Mouse (Mus musculus) adrenal gland, adult 8-10 months (tissue): ENCODE data around the gene Cdca5. TPM values are rescaled to one million over a fixed set of nuclear protein-coding genes. Genes with fewer than 3 reads are reported as not detected.
"Not testable (repeated sequence)": the region's sequence is repeated elsewhere in the genome, so short reads cannot be mapped to it uniquely, and the experiment has no call there.

Experiments
- DNase-seq: peaks from one replicate; pipeline ENCODE4 v3.0.0; 2022
- total RNA-seq, 4 experiments: library from RNA; stranded (reverse); gene quantifications; 2 replicates each; pipeline ENCODE4 v1.2.4; 2022

Cdca5 gene
- total RNA-seq: 1 to 10 TPM in 1 of 4 experiments, under 1 TPM in 3; 0.46 to 1.2 (median 0.63) TPM

DNA sequence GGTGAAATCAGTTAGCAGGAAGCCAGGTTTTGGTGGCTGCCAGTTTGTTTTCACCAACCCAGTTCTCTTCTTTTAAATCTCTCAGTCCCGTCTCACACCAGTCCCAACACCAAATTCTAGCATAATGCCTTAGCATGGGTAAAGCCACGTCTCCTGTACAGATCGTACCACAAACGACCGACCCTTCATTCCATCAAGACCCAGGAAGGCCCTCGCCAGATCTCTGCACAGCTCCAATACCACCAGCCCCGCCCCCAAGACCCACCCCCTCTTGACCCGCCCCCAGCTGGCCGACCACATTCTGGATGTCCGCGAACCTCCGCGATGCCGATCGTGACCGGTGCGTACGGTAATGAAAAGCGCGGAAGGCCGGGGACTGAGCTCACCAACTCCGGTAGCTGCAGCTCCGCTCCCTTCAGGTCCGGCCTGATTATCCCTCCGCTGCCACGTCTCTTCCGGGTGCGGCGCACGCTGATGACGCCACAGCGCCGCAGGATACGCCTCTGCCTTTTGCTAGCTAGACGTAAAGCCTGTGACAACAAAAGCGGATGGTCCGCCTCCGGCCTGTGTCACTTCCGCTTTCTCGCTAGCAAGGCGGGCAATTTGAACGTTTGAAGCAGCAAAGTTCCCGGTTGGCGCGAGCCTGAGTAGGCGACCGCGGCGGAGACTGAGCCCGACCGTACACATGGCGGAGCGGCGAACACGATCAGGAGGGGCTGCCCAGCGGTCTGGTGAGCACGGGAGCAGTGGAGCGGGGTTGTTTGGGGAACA, at the start of gene Cdca5, which contains the start of gene Zfpl1:
TSS of gene Cdca5 (plus strand) at position 506 of the 771 bp plus-strand sequence.
TSS of gene Zfpl1 (minus strand) at position 479 of the 771 bp plus-strand sequence.
- DNase-seq: peak; percentile 96

DNA sequence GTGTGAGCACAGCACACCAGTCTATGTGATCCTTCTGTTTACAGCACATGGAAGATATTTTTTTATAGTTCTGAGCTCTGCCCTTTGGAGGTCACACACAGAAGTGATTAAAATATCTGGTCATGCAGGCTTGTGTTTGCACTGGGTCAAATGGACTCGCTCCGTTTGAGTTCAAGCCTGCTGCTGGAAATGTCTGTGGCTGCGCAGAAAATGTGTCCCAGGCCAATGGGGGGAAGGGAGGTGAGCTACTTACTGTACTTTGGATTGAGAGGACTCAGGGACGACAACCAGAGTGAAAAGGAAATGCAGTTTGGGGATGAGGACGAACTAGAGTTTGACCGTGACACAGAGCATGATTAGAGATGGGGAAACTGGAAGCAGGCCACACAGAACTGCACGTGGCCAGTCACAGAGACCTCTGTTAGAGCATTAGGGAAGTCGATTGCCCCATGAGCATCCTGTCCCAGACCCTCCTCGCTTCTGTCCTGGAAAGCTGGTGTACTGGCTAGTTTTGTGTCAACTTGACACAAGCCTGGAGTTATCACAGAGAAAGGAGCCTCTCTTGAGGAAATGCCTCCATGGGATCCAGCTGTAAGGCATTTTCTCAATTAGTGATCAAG, 48.7 kb upstream of the Cdca5 start:
- no peak for DNase-seq

DNA sequence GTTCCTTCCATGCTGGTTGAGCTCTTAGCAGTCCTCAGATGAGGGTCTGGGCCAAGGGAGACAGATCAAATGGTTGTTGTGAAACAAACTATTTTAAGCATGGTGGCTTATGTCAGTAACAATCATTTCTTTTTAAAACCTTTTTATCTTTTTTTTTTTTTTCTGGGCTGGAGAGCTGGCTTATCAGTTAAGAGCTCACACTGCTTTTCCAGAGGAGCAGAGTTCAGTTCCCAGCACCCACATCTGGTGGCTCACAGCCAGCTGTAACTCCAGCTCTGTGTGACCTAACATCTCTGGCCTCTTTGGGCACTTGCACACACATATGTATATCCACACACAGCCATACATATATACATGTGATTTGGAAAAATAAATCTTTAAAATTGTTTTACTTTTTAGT, 47.1 kb upstream of the Cdca5 start:
- DNase-seq: no peak

DNA sequence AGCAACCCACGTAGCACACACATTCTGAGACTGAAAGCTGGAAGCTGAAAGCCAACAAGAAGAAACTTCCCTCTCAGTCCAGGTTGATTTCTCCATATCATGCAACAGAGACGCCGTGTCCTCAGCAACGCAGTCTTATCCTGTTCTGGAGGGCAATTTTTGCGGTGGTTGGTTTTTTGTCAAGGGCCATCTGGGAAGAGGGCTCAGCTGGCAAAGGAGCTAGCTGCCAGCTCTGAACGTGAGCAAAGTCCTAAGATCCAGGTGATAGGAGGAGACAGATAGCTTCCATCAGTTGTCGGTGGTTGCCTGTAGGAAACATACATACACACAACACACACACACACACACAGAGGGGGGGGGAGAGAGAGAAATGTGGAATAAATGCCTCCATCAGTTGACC, 46.5 kb upstream of the Cdca5 start:
- no peak for DNase-seq

DNA sequence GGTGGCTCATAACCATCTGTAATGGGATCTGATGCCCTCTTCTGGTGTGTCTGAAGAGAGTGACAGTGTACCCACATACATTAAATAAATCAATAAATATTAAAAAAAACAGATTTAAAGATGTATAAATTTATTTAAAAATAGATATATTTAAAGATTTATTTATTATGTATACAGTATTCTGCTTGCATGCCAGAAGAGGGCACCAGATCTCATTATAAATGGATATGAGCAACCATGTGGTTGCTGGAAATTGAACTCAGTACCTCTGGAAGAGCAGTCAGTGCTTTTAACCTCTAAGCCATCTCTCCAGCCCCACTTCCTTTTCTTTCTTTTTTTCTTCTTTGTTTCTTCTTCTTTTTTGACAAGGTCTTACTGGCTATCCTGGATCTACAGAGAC, 44.8 kb upstream of the Cdca5 start:
- no peak for DNase-seq

DNA sequence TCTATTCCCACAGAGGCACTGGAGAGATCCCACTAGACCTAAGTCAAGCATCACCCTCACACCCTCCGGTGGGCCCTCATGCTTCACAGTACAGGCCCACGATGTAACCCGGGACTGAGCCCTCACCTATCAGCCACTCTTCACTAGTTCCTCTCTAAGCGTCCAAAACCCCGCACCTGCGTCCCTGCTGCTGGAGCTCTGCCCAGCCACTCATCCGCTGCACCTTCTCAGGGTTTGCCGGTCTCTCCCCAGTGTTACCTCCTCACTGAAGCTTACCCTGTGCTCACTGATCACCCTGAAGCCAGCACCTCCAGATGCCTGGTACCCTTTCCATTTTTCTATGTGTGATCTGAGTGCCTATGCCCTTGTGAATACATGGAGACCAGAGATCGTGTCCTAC, 42.5 kb upstream of the Cdca5 start:
- no peak for DNase-seq

DNA sequence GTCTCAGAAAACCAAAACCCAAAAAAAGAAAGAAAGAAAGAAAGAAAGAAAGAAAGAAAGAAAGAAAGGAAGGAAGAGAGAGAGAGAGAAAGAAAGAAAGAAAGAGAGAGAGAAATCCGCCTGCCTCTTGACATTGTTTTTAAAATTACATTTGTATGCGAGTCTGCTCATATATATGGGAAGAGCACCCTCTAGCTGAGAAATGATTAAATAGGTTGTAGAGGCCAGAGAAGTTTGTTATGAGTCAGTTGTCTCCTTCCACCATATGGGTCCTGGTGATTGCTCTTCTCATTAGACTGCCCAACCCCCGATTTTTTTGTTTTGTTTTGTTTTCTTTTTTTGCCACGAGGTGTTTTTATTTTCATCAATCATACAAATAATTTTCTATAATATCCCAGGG, 40.7 kb upstream of the Cdca5 start:
- DNase-seq: not testable (repeated sequence)

DNA sequence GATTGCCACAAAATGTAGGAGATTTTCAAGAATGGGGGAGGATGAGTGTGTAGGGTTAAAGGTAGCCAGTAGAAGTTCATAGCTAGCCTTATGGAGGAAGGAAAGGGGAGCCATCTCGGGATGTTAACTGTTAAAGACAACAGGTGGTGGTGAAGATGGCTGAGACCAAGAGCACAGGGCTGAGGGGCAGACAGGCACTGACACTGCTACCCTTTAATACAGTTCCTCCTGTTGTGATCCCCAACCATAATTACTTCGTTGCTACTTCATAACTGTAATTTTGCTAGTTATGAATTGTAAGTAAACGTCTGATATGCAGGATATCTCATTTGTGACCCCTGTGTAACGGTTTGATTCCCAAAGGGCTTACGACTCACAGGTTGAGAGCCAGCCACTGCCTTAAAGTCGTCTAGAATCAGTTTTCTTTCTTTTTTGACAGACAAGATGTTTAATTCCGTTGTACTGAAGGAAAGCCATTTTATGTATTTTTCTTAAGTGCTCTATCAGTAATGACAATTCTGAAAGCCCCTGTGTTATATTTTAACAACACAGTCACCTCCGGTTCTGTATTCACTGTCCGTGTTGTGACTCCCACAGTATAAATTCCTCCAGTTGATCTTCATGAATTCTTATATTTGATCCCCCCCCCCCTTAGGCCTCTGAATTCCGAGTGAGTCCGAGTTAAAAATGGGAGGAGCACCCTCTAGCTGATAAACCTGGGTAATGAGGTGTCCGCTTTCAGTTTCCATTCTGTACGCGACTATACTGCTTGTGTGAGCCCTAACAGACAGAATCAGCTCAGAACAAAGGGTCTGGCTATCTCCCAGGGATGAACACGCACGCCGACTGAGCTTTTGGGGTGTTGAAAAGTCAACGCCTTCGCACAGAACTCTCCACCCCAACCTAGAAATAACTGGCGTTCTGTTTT, 39.2 kb upstream of the Cdca5 start:
- DNase-seq: no peak

DNA sequence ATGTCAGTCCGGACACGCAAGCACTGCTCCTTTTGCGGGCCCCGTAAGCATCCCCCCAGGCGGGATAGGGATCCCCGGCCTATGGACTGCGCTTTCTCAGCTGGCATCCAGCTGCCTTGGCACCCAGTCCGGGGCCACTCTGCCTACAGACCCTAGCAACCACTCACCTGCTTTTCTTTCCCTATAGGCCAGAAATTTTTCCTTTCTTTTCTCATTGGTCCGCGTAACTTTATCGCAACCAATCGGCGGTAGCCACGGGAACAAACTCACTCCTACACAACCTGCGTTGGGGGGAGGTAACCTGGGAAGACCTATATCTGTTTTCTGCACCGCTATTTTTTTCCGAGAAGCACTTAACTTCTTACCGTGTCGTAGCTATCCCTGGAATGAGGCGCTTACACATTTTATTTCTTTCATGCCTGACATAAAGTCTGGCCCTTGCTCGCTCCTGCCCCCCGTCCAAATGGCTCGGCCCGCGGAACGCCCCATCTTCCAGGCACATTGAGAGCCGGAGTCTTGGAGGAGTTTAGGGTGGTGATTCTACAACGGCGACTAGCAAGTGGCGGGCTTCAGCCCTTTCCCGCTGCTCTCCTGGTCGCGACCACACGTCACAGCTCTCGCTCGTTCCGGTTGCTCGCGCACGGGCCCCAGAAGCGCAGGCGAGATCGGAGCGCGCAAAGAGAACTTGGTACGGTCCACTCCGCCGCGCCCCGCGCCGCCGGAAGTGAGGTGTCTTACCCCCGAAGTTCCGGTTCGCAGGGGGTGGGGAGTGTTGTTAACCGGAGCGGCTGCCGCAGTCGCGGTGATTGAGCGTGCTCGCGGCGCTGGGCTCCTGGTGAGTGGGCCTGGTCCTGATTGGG, 38.3 kb upstream of the Cdca5 start, which contains the start of gene Syvn1:
TSS of gene Syvn1 (plus strand) at position 283 of the 860 bp plus-strand sequence.
- peak; percentile 92 for DNase-seq

DNA sequence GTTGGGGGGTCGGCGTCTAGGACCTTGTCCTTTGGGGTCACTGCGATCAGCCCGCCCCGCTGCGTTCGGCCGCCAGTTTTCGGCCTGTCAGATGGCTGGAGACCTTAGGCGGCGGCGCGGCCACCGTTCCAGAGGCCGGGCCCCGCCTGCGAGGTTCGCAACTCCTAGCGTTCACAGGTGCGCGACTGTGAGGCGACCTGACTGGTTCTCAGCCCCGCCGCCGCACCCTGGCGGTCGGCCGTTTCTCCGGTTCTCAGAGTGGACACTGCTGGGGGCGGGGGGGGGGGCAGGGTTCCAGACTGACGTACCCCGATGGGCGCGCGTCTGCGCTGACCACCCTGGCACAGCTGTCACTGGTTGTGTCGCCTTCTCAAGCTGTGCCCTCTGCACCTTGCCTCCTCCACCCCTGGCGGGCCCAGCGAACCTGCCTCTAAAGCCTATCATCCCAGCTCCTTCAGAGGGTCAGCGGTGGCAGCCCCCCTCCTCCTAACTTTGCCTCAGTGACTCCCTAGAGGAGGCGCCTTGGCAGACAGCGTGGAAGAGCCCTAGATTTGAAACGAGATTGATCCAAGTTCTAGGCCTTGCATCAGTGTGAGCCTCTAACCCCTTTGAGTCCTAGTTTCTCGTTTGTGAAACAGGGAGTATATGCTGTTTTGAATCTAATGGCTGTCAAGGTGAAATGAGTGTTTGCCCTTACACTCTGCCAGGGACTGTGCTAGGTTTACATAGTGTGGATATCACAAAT, 37.5 kb upstream of the Cdca5 start:
- no peak for DNase-seq

DNA sequence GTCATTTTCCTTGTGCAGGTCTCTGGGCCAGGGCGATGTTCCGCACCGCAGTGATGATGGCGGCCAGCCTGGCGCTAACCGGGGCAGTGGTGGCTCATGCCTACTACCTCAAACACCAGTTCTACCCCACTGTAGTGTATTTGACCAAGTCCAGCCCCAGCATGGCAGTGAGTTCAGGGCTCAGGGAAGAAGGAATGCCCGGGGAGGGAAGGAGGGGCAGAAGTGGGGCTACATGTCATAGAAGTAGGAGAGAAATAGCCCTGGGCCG, 37.0 kb upstream of the Cdca5 start:
- DNase-seq: no peak

DNA sequence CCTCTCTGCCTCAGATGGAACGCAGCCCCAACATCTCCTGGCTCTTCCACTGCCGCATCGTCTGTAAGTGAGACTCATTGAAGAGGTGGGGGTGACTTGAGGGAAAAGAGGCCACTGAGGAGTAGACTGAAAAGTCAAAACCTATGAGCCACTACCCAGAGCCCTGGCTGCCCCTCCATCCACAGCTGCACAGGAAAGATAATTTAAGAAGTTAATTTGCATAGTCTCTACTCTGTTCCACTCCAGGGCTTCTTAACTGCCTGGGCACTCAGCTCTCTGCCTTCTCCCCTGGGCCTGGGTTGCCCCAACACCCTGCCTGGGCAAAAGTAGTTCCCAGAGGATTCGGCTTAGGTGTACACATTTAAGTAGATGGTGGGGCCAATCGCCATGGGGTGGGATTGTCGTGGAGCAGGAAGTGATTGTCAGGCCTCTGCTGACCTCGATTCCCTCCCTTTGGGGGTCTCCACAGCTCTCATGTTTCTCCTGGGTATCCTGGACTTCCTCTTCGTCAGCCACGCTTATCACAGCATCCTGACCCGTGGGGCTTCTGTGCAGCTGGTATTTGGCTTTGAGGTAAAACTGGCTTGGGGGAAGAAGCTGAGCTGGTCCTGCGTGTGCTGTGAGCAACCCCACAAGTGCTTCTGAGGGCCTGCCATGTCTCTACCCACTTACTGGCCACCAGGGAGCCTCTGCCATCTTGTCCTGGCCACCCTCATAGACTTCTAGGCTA, 35.9 kb upstream of the Cdca5 start:
- DNase-seq: no peak

DNA sequence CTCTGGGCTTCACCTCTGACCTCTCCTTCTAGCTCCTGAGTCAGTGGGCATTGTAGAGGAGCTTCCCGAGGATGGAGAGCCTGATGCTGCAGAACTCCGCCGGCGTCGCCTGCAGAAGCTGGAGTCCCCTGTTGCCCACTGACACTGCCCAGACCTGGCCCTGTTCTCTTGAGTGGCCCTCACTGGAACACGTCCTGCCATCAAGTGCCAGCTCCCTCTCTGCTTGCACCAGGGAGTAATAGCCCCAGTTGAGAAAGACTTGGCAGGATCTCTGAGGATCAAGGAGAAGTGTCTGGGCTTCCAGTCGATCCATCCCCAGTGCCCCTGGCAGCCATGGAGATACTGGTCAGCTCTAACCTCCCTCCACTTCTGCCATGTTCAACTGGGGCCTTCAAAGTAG, 32.3 kb upstream of the Cdca5 start:
- no peak for DNase-seq

DNA sequence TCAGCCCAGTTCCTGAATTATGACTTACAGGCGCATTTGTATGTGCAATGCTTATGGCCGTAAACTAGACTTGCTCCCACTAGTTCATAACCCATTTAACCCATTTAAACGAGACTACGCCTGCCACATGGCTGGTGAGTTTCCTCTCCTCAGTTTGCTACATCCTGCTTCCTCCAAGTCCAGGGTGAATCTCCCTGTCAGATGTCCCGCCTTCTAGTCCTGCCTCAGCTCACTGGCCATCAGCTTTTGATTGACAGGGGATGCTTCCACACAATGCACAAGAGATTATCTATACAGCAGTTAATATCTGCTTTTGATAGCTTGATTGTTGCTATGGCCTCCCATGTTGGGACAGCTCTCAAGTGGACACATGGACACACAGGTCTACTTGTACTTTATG, 30.5 kb upstream of the Cdca5 start:
- no peak for DNase-seq

DNA sequence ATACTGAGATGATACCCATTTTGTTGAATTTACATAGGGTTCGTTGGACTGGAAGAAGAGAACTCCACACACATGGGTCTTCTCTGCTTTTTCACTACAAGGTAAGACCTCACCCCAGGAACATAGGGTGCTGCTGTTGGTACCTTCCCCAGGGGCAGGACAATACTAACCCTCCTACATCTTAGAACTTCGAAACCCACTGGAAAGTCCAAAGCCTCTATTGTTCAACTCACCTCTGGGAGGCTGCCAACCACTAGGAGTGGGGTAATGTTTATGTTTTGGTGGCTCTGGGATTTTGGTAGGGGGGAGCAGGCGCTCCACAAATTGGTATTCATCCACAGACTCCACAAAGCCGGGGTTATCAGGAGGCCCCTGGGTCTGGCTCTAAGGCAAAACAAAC, 28.1 kb upstream of the Cdca5 start:
- no peak for DNase-seq

DNA sequence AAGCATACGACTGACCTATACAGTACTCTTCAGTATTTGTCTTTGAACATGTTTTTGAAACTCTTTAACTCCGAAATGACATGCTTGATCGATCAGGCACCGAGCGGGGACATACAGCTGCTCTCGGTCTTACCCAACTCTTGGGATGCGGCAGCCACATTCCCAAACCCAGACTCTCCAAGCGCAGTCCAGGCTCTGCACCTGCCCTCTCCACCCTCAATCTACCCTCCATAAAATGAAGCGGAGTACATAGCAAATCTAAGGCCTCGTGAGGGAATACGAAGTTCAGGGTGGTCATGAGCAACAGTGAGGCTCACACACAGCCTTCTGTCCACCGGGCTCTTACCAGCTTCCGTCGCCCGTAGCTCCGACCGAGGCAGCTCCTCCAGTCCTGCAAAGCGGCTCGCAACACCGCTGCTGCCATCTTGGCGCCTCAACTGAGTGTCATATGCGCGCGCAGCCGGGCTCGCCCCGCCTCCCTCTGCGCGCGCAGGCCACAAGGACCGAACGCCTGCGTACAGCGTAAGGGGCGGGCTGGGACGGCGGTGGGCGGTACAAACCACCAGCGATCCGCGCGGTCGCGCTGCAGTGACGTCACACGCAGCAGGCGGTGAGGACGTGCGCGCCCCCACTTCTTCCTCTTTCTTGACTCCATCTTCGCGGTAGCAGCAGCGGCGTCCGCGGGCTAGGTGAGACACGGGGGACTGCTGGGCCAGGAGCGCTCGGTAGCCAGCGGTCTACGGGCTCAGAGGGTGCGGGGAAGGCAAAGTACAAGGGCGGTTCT, 27.3 kb upstream of the Cdca5 start, which contains the start of the genes Mrpl49 and Fau:
TSS of gene Mrpl49 (minus strand) at position 473 of the 784 bp plus-strand sequence.
TSS of gene Fau (plus strand) at position 532 of the 784 bp plus-strand sequence.
- peak; percentile 98 for DNase-seq

DNA sequence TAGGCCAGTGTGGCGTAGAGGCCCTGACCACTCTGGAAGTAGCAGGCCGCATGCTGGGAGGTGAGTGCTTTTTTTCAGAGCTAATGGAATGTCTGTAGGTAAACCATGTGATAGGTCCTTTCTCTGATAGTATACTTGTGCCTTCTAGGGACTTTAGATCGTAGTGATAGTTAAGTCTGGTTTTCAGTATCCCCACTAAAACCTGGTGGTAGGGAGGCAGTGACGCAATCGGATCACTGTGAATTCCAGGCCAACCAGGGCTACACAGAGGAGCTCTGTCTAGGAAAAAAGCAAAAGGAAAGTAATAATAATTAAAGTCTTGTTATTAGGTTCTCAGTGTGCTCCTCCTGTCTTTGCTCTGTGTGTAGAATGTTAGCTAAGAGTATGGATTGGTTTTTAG, 26.3 kb upstream of the Cdca5 start:
- DNase-seq: no peak

DNA sequence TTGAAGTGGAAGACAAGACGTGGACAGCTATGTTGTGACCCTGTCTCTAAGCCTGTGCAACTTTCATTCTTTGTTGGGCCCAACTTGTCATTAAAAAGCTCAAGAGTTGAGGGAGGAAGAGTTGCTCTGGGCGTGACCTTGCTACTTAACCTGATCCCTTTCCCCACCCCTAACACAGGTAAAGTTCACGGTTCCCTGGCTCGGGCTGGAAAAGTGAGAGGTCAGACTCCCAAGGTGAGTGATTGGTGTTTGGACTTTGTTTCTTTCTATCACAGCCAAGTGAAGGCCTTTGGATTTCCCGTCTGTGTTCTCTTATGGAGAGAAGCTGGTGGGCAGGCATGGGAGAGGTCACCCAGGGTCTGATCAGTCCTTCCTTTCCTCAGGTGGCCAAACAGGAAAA, 25.8 kb upstream of the Cdca5 start:
- no peak for DNase-seq

DNA sequence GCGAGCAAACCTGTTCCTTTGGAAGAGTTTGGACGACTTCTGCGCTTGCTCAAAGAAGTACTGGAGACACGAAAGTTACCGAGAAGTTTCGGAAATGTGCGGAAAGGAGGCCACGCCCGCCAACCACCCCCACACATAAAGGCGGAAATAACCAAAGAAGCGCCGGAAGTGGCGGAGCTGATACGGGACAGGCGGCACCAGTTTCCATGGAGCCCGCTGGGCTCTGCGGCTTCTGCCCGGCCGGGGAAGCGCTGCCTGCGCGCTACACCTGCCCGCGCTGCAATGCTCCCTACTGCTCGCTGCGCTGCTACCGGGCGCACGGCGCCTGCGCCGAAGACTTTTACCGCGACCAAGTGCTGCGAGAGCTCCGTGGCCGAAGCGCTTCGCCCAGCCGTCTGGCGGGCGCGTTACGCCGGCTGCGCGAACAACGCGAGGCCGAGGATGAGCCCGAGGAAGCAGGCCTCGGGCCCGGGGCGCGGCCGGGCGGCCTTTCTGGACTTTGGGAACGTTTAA, 23.7 kb upstream of the Cdca5 start, which contains the start of gene Znhit2:
TSS of gene Znhit2 (plus strand) at position 172 of the 513 bp plus-strand sequence.
- DNase-seq: peak; percentile 94
